Mouse (Mus musculus) cerebellum, postnatal 4 days (tissue): ENCODE results near the gene Dgkb.

ENCODE experiments used
- DNase-seq, 2 experiments: peaks; one replicate each; pipeline ENCODE4 v3.0.0; 2022; ENCODE audit warnings: low spot score in 2 of 2, mixed read lengths in 1 of 2

Gene Dgkb

GRCm38 (mm10) chr12:37996417-37996946 lies 179.0 kb downstream of the Dgkb start:
- no peak for DNase-seq

- no peak for DNase-seq
These were observed 200.1 kb downstream of the Dgkb start for GRCm38 (mm10) chr12:38017674-38018073.

GRCm38 (mm10) chr12:38047256-38047655 lies 229.7 kb downstream of the Dgkb start:
- DNase-seq = no peak

- no peak for DNase-seq
These were observed 270.7 kb downstream of the Dgkb start for GRCm38 (mm10) chr12:38088224-38088623.

- DNase-seq = no peak
These were observed 294.4 kb downstream of the Dgkb start for GRCm38 (mm10) chr12:38111928-38112327.

GRCm38 (mm10) chr12:38114990-38115615 lies 297.6 kb downstream of the Dgkb start:
- DNase-seq = peak in 1 of 2 experiments; percentile 15

GRCm38 (mm10) chr12:38123524-38123923 lies 306.0 kb downstream of the Dgkb start:
- DNase-seq = no peak

GRCm38 (mm10) chr12:38125297-38125696 lies 307.8 kb downstream of the Dgkb start:
- DNase-seq = no peak

- peak in 1 of 2 experiments; percentile 34 for DNase-seq
These were observed 312.8 kb downstream of the Dgkb start for GRCm38 (mm10) chr12:38130209-38130915.

GRCm38 (mm10) chr12:38136379-38136778 lies 318.9 kb downstream of the Dgkb start:
- no peak for DNase-seq

GRCm38 (mm10) chr12:38140039-38140438 lies 322.5 kb downstream of the Dgkb start:
- DNase-seq = no peak

GRCm38 (mm10) chr12:38232665-38233064 lies 415.1 kb downstream of the Dgkb start:
- DNase-seq = no peak

GRCm38 (mm10) chr12:38268856-38269255 lies 451.3 kb downstream of the Dgkb start:
- DNase-seq = no peak

GRCm38 (mm10) chr12:38301497-38301896 lies 484.0 kb downstream of the Dgkb start:
- peak; percentile 29 to 81 for DNase-seq

GRCm38 (mm10) chr12:38303841-38304240 lies 486.3 kb downstream of the Dgkb start:
- no peak for DNase-seq

- no peak for DNase-seq
These were observed 486.7 kb downstream of the Dgkb start for GRCm38 (mm10) chr12:38304245-38304644.

GRCm38 (mm10) chr12:38309885-38310284 lies 492.4 kb downstream of the Dgkb start:
- DNase-seq = no peak

- no peak for DNase-seq
These were observed 510.3 kb downstream of the Dgkb start for GRCm38 (mm10) chr12:38327729-38328271.

- DNase-seq = no peak
These were observed 511.3 kb downstream of the Dgkb start for GRCm38 (mm10) chr12:38328779-38329178.

GRCm38 (mm10) chr12:38342657-38343056 lies 525.1 kb downstream of the Dgkb start:
- peak; percentile 40 to 68 for DNase-seq

- no peak for DNase-seq
These were observed 535.0 kb downstream of the Dgkb start for GRCm38 (mm10) chr12:38352481-38352880.

GRCm38 (mm10) chr12:38356386-38356785 lies 538.9 kb downstream of the Dgkb start:
- DNase-seq = no peak

- no peak for DNase-seq
These were observed 544.0 kb downstream of the Dgkb start for GRCm38 (mm10) chr12:38361491-38361890.
